Mouse (Mus musculus) cerebellum, adult 2 months (tissue): Measurements from ENCODE around the gene 9130019O22Rik.

Experiments used
- CTCF ChIP-seq: fragments of 200-500 bp; IDR thresholded peaks from 2 replicates; pipeline ENCODE4 v1.5.1; 2011; ENCODE audit warnings: low read depth, mild to moderate bottlenecking, control low read depth, low read length, moderate library complexity, borderline replicate concordance; ENCODE audit not compliant: insufficient read depth
- POLR2A ChIP-seq: fragments of 200-500 bp; IDR thresholded peaks from 2 replicates; pipeline ENCODE4 v1.6.1; 2011; ENCODE audit warnings: low read length, control low read depth, borderline replicate concordance; ENCODE audit not compliant: insufficient read depth

- TF ChIP-seq CTCF (no peak), POLR2A (no peak)
Measured at GRCm38 (mm10) chr7:127411418-127411817, 24.5 kb upstream of the 9130019O22Rik start.
